Mouse (Mus musculus) left cerebral cortex, postnatal 14 days (tissue): Measurements from ENCODE around the gene Stk10. TPM values are rescaled to one million over a fixed set of nuclear protein-coding genes. Genes with fewer than 3 reads are reported as not detected.
A peak's percentile ranks its signal among the peaks of the same experiment; 100 is the strongest.
"Not testable (repeated sequence)": the region's sequence is repeated elsewhere in the genome, so short reads cannot be mapped to it uniquely, and the experiment has no call there.

Source experiments
- DNase-seq, 2 experiments: peaks; one replicate each; pipeline ENCODE4 v3.0.0; 2021 to 2022; ENCODE audit warnings: low spot score in 2 of 2, mixed read lengths in 1 of 2
- intact Hi-C: fragments of 180-260 bp; cut with DNase I; formaldehyde crosslinking; loops from one replicate; pipeline ENCODE4 v1.15.1; 2025
- total RNA-seq, 2 experiments: library from RNA; stranded (reverse); gene quantifications; 2 replicates each; pipeline ENCODE4 v1.2.3; 2021

Gene Stk10
- total RNA-seq, 2 experiments from 2014 or later: 6.3 to 7.2 TPM

DNA sequence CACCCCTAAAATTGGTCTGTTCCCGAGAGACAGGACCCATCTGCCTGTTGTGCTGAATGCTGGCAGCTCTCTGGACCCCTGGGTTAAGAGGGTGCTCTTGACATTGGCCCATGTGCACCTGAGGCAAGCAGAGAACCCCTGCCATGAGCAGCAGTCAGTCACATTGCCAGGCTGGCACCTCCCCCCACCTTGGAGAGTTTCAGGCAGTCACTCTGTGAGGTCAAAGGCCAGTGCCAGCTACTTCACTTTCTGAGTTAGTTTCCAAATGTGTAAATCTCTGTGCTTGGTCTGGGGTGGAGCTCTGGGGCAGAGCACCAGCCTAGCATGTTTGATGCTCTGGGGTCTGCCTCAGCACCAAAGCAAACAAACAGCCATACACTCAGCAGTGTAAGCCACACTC, 84.9 kb downstream of the Stk10 start:
- intact Hi-C loops: no loop called here
- no peak for DNase-seq

DNA sequence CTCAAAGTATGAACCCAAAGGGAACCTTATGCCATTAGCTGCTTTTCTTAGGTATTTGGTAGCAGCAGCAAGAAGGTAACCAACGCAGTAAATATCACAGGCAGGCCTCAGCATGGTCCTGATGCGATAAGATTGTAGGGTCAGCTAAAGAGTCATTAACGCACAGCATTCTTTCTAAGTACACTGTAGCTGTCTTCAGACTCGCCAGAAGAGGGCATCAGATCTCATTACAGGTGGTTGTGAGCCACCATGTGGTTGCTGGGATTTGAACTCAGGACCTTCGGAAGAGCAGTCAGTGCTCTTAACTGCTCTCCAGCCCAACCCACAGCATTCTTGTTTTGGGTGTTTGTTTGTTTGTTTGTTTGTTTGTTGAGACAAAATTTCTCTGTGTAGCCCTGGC, 85.5 kb downstream of the Stk10 start:
- DNase-seq, intact Hi-C loops: not testable (repeated sequence)

DNA sequence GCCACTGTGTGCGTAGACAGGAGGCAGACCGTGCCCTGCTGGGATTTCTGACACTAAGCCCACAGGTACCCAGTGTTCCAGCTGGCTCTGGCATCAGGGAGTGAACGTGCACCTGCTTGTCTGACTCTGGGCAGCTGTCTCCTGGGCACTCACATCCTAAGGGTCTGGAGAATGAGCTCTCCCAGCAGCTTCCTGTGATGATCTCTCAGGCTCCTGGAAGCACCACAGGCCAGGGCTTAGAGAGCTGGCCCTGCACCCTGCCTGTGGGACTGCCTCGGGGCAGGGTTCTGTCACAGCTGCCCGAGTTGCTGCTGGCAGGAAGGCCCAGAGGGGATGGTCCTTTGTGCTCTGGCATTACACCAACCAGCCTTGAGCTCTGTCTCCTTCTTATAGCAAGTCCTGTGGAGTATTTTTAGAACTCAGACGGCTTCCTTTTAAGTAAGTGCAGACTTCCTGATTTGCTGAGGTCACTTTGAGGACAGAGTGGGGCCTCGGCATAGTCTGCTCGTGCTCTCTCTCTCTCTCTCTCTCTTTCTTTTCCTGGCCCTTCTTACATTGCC, 86.2 kb downstream of the Stk10 start:
- intact Hi-C loops: no loop called here
- peak; percentile 53 to 77 for DNase-seq

DNA sequence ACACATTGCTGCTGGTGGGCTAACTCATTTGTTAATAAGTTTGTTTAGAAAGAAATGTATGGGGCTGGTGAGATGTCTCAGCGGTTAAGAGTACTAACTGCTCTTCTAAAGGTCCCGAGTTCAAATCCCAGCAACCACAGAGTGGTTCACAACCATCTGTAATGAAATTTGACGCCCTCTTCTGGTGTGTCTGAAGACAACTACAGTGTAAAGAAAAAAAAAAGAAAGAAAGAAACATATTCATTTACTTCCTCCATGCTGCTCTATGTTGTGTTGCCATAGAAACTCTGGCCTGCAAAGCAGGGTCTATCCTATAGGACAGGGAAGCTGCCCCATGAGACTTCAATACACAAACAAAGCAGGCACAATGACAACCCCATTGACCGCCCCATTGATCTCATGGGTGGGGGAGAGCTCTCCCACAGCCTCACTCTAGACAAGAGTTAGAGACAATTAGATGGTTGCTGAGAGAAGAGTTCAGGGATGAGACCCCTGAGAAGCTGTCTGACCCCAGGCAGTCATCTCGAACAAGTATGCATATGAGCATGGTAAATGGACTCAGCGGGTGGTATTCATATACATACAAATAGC, 86.9 kb downstream of the Stk10 start:
- intact Hi-C loops: loop anchor here (10.0 kb wide), 1 partner anchor 535 kb away; no protein-coding TSS in a partner anchor

DNA sequence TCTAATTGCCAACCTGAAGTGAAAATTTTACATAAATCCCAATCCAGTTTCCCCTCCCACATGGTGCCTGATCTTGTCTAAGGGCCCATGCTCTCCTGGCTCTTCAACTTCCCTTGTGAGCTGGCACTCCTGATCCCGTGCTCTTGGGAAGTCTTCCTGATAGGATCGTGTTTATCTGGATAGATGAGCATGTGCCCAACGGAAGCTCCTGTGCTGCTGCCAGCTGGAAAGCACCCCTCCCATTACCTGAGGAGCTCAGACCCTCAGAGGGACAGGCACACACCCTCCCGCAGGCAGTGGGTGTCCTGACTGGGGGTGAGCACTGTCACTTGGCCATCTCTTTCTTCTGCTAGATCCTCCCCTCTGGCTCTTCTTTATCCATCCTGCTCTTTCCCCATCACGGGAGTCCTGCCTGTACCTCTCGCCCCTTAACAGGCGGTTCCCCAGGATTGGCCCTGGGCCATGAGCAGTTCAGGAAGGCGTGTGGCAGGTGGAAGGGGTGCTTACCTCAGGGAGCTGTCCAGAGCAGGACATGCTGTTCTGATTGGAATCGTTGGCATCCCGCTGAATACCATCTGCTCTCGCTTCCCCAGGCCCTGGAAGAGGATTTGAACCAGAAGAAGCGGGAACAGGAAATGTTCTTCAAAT, 88.8 kb downstream of the Stk10 start:
- intact Hi-C loops: loop anchor here (10.0 kb wide), 1 partner anchor 533 kb away; no protein-coding TSS in a partner anchor
- DNase-seq: no peak

More for the DNA sequence above, 86.9 kb downstream of the Stk10 start:
- DNase-seq: no peak

DNA sequence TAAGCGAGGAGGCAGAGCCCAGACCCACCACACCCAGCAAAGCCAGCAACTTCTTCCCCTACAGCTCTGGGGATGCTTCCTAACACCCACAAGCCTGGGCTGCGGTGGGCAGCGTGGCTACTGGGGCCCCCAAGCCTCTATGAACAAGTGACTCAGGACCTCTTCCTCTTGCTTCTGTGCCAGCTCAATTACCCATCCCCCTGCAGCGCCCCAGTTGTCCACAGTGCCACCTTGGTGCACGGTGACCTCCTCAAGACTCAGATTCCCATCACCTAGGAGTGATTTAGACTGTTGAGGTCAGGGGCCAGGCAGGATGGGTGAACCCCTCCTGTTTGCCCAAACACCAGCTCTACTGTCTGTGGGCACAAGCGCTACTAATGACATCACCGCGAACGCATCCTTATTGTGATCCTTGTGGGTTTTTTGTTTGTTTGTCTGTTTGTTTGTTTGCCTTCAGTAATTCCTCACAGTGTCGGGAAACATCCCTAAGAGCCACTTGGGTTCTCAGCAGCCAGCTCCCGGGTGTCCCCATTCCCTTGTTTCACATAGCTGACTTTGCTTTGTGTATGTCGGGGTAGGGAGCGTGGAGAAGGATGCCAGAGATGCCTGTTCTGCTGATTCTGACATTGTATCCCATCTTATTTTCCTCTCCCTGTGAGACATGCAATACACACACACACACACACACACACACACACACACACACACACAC, 89.5 kb downstream of the Stk10 start:
- no peak for DNase-seq
- intact Hi-C loops: loop anchor here (10.0 kb wide), 1 partner anchor 532 kb away; no protein-coding TSS in a partner anchor

DNA sequence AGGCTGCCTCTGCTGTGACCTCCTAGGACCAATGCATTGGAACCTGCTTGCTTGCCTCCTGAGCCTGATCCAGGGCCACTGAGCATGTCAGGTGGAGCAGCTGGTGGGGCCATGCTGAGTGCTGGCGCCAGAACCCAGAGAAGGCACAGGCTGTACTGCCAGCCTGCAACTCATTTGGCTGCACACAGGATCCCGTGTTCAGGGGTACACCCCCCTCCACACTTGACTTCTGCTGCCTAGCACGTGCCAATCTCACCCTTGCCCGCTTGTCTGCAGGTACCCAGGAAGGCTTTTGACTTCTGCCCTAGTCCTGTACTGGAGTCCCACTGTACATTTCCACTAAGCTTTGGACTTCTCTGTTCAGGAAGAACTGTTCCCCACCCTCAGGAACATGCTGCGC, 90.1 kb downstream of the Stk10 start:
- intact Hi-C loops: loop anchor here (10.0 kb wide), 1 partner anchor 532 kb away; no protein-coding TSS in a partner anchor
- no peak for DNase-seq

DNA sequence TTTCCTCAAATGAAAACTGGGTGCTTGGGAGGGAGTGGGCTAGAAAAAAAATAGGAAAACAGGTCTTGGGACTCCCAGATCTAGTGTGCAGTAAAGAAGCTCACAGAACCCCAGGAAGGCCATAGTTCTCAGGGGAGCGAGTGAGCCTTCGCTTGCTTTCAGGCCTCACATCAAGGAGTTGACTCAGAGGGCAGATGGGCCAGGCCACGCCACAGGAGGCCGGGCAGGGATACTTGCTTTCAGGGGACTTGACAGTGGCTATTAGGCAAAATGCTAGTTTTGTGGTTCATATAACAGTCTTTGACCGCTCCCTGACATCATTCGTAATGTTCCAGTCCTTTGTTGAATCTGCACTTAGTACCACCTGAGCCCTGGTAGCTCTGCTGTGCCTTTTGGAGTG, 90.8 kb downstream of the Stk10 start:
- DNase-seq: no peak
- intact Hi-C loops: loop anchor here (10.0 kb wide), 1 partner anchor 531 kb away; no protein-coding TSS in a partner anchor

DNA sequence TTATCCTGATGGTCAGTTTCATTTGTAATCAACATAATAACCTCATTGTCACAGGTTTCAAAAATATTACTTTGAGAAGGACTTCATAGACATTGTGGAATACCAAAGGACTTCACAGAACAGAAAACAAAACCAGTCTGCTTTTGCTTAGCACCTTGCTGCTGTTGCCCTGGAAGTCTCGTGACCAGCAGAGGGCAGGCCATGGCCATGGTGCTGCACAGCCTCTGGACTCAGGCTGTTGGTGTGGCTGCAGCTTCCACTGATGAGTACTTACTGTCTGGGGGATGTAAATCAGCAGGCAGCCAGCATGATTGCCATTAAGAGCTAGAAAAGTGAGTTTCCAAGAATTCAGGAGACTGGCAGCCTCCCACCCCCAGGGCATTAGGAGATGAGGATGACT, 92.6 kb downstream of the Stk10 start:
- peak; percentile 59 to 67 for DNase-seq
- intact Hi-C loops: loop anchor here (2.0 to 10.0 kb wide), 2 partner anchors 83 to 529 kb away; no protein-coding TSS in a partner anchor

DNA sequence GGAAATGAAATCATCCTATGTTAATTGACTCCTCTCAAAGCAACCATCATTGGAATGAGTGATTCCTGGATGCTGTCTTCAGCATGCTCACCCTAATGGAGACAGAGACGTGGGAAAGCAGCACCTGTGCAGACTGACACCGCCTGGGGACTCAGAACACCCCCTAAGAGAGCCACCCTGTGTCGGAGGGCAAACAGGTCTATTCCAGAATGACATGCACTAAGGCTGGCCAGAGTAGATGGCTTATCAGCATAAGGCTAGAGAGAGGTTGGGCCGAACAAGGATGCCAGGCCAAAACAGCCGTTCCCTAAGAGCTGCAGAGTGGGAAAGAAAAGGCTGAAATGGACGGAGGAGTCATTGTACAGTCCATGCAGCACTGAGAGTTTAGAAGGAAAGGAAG, 93.0 kb downstream of the Stk10 start:
- intact Hi-C loops: loop anchor here (2.0 to 10.0 kb wide), 2 partner anchors 83 to 529 kb away; no protein-coding TSS in a partner anchor
- DNase-seq: no peak

DNA sequence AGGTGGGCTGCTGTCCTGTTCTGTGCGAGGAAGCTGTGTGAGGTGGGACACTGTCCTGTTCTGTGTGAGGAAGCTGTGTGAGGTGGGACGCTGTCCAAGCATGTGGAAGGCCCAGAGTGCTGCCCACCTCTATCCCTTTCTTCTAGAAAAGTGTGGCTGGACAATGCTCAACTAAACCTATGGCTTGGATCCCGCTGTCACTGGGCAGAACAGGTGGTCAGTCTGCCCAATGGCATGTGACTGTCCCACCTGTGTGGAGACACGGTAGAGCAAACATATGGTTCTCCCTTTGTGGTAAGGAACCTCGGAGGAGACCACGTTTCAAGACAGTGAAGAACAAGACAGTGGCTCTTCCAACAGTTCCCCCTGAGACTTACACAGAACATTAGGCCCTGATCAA, 94.8 kb downstream of the Stk10 start:
- no peak for DNase-seq
- intact Hi-C loops: loop anchor here (2.0 to 10.0 kb wide), 2 partner anchors 81 to 527 kb away; no protein-coding TSS in a partner anchor

DNA sequence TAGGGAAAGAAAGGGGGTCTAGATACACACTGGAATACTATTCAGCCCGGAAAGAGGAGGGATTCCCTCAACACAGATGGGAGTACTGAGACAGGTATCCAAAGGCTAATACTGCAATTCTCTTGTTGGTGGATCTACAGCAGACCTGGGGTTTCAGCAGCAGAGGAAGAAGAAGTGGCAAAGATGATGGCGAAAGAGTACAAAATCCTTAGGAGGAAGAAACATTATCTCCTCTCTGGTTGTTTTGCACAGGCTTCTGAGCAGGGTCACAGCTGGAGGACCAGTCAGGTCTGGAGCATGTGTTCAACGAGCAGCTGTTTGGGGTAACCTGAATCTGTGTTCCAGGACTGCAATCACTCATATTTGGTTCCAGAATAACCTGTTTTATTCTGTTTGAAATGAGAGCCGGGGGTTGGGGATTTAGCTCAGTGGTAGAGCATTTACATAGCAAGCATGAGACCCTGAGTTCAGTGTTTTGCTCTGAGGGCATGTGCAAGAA, 96.7 kb downstream of the Stk10 start:
- DNase-seq: no peak
- intact Hi-C loops: loop anchor here (10.0 kb wide), 1 partner anchor 525 kb away; no protein-coding TSS in a partner anchor

DNA sequence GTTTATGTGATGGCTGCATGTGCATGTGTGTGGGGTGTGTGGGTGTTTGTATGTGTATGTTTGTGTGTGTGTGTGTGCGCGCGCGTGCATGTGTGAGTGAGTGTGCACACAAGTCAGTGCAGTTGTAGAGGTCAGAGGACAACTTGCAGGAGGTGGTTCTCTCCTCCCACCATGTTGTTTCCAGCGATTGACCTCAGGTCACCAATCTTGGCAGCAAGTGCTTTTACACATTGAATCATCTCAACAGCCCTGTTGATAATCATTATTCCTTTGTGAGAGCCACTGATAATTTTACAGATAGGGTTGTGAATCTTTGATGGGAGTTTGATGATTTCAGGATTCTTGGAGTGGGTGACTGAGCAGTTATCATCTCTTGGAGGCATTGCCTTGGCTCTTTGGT, 99.6 kb downstream of the Stk10 start:
- DNase-seq: no peak
- intact Hi-C loops: no loop called here

DNA sequence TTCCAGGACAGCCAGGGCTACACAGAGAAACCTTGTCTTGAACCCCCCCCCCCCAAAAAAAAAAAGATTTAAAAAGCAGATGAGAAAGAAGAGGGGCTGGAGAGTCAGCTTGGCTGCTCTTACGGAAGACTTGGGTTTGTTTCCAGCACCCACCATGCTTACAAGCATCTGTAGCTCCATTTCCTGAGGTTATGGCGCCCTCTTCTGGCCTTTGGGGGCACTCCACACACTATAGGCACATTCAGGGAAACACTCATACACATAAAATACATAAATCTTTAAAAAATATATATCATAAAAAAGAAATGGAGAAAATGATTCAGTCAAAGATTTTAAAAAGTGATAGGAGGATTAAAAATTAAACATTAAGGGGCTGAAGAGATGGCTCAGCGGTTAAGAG, 100.4 kb downstream of the Stk10 start:
- intact Hi-C loops: no loop called here
- DNase-seq: no peak

DNA sequence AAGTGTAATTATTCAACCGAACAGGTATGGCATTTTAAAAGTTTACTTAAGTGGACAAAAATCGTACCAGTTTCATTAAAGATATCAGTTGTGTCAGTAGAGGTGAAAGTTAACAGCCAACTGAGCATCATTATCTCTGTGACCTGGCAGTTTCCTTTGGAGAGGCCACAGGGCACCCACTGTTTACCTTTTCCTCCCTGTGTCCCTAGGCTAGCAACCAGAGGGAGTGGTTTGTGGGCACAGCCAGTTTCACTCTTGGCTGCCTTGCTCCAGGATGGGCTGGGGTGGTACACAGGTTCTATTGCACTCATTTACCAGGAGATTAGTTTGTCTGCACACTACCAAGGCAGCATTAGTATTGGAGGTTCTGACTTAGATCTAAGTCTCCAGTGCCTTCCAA, 101.0 kb downstream of the Stk10 start:
- DNase-seq: no peak
- intact Hi-C loops: no loop called here

DNA sequence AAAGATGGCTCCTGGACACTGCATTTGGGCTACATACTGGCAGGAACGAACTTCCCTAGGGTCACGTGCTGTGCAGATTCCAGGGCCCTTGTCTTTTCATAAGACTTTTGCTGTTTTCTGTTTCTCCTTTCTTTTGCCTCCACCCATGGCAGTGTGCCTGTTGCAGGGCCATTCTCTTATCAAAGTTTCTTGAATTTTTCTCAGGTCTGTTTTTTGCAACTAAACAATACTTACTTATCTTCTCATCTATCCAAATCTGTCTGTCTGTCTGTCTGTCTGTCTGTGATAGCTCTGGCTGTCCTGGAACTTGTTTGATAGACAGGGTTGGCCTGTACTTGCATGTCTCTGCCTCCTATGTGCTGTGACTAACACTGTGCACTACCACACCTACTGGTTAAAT, 101.7 kb downstream of the Stk10 start:
- intact Hi-C loops: no loop called here
- no peak for DNase-seq

DNA sequence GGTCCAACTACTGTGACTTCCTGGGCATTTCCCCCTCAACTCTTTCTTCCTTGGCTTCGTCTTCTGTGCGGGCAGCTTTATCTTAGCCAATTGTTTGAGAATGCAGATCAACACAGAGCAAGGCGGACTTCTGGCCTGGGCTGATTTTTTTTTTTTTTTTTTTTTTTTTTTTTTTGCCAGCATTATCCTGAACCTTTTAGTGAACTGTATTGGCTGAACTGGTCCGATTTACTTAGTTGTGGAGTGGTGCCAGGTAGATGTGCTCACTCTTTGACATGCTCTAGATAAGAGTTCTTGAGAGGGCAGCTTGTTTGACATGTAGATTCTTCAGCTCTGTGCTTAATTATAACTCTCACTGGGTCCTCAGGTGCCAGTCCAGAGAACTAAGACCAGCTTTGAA, 103.2 kb downstream of the Stk10 start:
- intact Hi-C loops: no loop called here
- DNase-seq: no peak

DNA sequence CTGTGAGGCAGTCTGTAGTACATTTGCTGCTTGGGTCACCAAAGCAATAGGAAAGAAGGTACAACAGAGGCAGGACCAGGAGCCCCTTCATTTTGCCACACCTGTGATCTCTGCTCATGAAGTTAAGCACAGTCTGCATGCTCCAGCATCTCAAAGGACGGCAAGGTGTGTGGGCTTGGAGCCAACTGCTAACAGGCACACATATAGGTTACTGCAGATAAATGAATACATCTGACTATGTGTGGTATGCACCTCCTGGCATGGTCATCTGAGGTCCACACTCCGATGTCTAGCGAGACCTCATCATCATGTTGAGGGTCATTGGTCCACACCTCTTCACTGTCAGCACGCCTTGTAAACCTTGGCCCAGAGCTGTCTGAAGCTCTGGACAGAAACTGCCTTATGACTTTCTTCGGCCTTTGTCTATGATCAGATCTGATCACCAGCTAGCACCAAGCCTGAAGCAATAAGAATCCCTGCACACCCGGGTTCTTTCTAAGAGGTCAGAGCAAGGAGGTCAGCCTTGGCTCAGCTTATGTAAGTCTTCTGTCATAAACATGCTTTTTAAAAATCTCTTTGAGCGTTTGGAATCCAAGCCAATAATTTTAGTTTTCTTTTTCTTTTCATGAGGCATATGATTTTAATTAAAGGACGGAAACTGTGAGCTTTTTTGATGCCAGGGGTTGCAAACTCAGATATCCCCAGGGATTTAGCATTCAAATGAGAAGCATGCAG, 105.6 kb downstream of the Stk10 start:
- DNase-seq: no peak
- intact Hi-C loops: no loop called here

DNA sequence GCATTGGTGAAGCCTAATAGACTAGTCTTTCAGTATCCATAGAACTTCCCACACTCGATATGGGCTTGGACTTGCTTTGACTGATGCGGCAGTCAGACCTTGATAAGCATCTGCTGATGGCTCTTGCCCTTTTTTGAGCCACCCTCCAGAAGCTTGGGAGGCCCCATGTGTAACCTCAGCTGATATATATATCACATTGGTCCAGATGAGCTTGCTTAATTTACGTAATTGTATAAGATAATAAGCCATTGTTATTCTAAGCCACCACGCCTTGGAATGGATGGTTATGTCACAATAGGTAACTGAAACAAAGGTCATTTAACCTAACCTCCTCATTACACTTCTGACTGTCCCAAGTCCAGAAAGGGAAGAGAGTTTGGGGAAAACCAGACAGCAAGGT, 107.5 kb downstream of the Stk10 start:
- DNase-seq: no peak
- intact Hi-C loops: loop anchor here (5.0 kb wide), 2 partner anchors 52 to 67 kb away; no protein-coding TSS in a partner anchor
